Mouse (Mus musculus): ENCODE results near the gene 6820408C15Rik. TPM values are rescaled to one million over a fixed set of nuclear protein-coding genes. Genes with fewer than 3 reads are reported as not detected.
A peak's percentile ranks its signal among the peaks of the same experiment; 100 is the strongest.

6820408C15Rik gene
- polyA plus RNA-seq, 1 experiment, result 0.50 TPM

DNA sequence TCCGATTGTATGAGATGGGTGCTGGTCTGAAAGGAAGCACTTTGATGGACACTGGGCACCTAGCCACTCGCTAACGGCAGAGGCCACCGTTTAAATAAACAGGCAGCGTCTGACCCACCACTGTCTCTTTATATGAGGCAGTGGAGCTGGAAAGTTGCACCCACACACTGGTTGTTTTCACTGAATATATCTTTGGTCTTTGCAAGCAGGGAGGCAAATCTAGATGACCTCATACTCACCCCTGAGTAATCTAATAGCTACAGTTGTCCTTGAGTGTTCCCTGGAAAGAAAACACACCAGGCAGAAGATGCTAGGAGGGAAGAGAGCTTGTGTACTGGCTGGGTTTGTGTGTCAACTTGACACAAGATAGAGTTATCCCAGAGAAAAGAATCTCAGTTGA lies 32.1 kb downstream of the 6820408C15Rik start:
- H3K27ac ChIP-seq (ENCODE audit: control insufficient read depth, insufficient read depth, low read length), result no peak overlapping the region
- TF ChIP-seq POLR2A (IDR thresholded peaks at IDR 0.05; ENCODE audit: control insufficient read depth, extremely low read depth, insufficient read depth, low read length, poor library complexity) (no peak), CTCF (IDR thresholded peaks at IDR 0.05; ENCODE audit: borderline replicate concordance, control insufficient read depth, extremely low read depth, insufficient read depth, low read length, poor library complexity) (no peak)
- H3K4me1 ChIP-seq (replicated peaks; ENCODE audit: control insufficient read depth, insufficient read depth, low read length), result no peaks in the 10 kb centered on the region

DNA sequence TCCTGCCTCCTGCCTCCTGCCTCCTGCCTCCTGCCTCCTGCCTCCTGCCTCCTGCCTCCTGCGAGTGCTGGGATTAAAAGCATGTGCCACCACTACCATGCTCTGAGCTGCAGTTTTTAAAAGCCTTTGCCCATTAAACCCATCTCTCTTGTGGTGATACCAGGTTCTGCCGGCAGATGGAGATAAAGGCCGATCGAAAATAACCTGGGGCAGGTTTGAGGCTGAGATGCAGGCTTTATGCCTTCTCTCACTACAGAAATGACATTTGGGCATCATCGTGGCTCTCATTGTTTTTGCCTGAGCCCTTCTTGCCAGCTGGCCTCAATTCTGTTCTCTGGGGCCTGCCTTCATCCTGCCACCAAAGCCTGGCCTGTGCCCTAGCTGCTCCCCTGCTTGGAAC lies 34.9 kb downstream of the 6820408C15Rik start:
- Histone ChIP-seq H3K27me3 (ENCODE audit: control insufficient read depth, insufficient read depth, low read length) (no peaks in the 10 kb centered on the region), H3K4me1 (replicated peaks; ENCODE audit: control insufficient read depth, insufficient read depth, low read length) (no peaks in the 10 kb centered on the region), H3K27ac (ENCODE audit: control insufficient read depth, insufficient read depth, low read length) (no peak overlapping the region), H3K4me3 (ENCODE audit: control insufficient read depth, insufficient read depth, low read length) (no peak overlapping the region), H3K36me3 (ENCODE audit: control insufficient read depth, insufficient read depth, low read length) (no peaks in the 10 kb centered on the region)
- TF ChIP-seq POLR2A (IDR thresholded peaks at IDR 0.05; ENCODE audit: control insufficient read depth, extremely low read depth, insufficient read depth, low read length, poor library complexity), result no peak
- TF ChIP-seq CTCF (IDR thresholded peaks at IDR 0.05; ENCODE audit: borderline replicate concordance, control insufficient read depth, extremely low read depth, insufficient read depth, low read length, poor library complexity), result no peak
- peak; percentile 52 for DNase-seq
- 2% methylated on average over 5 of the region's 5 CpGs for WGBS

More for the DNA sequence above, 32.1 kb downstream of the 6820408C15Rik start:
- H3K27me3 ChIP-seq (ENCODE audit: control insufficient read depth, insufficient read depth, low read length), result no peaks in the 10 kb centered on the region
- WGBS, result 81% methylated on average over 5 of the region's 5 CpGs
- no peak overlapping the region for H3K4me3 ChIP-seq (ENCODE audit: control insufficient read depth, insufficient read depth, low read length)
- no peaks in the 10 kb centered on the region for H3K36me3 ChIP-seq (ENCODE audit: control insufficient read depth, insufficient read depth, low read length)
- DNase-seq, result no peak

DNA sequence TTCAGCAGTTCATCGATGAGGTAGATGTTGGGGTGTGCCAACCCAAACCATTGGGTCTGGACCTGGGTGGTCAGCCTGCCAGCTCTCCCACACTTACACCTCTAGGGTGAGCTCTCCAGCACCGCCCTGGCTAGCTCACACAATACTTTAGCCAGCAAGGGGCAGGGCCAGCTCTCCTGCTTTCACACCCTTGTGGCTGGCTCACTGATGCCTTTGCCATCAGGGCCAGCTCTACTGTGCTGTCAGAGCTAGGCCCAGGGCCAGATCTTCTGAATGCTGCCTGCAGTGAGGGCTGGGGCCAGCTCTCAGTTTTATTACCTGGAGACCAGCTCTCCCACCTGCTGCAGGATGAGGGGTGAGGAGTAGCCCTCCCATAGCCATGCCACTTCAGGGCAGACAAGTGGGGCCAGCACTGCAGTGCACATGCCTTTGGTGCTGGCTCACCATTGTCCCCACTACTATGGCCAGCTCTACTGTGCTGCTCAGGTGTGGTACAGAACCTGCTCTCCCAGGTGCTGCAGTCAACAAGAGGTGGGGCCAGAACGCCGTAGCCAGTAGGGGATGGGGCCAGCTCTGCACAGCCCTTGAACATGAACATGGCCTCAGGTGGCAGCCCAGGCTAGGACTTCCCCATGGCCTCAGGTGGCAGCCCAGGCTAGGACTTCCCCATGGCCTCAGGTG lies 36.9 kb downstream of the 6820408C15Rik start:
- H3K36me3 ChIP-seq (ENCODE audit: control insufficient read depth, insufficient read depth, low read length), result no peaks in the 10 kb centered on the region
- TF ChIP-seq POLR2A (IDR thresholded peaks at IDR 0.05; ENCODE audit: control insufficient read depth, extremely low read depth, insufficient read depth, low read length, poor library complexity) (no peak), CTCF (IDR thresholded peaks at IDR 0.05; ENCODE audit: borderline replicate concordance, control insufficient read depth, extremely low read depth, insufficient read depth, low read length, poor library complexity) (no peak)
- no peaks in the 10 kb centered on the region for H3K4me1 ChIP-seq (replicated peaks; ENCODE audit: control insufficient read depth, insufficient read depth, low read length)
- no peak overlapping the region for H3K4me3 ChIP-seq (ENCODE audit: control insufficient read depth, insufficient read depth, low read length)
- H3K27me3 ChIP-seq (ENCODE audit: control insufficient read depth, insufficient read depth, low read length), result no peaks in the 10 kb centered on the region
- 89% methylated on average over 4 of the region's 4 CpGs for WGBS
- no peak overlapping the region for H3K27ac ChIP-seq (ENCODE audit: control insufficient read depth, insufficient read depth, low read length)
- DNase-seq, result no peak

DNA sequence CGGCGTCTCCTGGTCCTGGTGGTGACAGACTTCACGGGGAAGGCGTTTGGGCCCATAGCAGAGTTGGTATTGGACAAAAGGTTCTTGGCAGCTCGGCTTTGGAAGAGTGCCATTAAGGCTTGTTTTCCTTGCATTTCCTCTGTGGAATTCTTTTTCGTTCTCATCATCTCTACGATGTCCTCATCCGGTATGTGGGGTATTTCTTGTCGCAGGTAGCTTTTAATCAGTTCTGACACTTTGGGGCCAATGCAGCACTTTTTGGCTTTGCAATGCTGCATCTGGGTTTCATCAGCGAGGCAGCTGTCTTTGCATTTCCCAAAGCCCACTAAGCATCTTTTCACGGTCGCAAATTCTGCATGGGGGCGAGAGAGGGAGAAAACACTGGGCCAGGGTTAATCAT lies 43.9 kb downstream of the 6820408C15Rik start:
- no peak for DNase-seq
- H3K27ac ChIP-seq (ENCODE audit: control insufficient read depth, insufficient read depth, low read length), result no peak overlapping the region
- TF ChIP-seq CTCF (IDR thresholded peaks at IDR 0.05; ENCODE audit: borderline replicate concordance, control insufficient read depth, extremely low read depth, insufficient read depth, low read length, poor library complexity) (no peak), POLR2A (IDR thresholded peaks at IDR 0.05; ENCODE audit: control insufficient read depth, extremely low read depth, insufficient read depth, low read length, poor library complexity) (no peak)
- no peaks in the 10 kb centered on the region for H3K27me3 ChIP-seq (ENCODE audit: control insufficient read depth, insufficient read depth, low read length)
- WGBS, result 83% methylated on average over 13 of the region's 13 CpGs
- H3K36me3 ChIP-seq (ENCODE audit: control insufficient read depth, insufficient read depth, low read length), result no peaks in the 10 kb centered on the region
- H3K4me3 ChIP-seq (ENCODE audit: control insufficient read depth, insufficient read depth, low read length), result no peak overlapping the region
- H3K4me1 ChIP-seq (replicated peaks; ENCODE audit: control insufficient read depth, insufficient read depth, low read length), result no peaks in the 10 kb centered on the region

DNA sequence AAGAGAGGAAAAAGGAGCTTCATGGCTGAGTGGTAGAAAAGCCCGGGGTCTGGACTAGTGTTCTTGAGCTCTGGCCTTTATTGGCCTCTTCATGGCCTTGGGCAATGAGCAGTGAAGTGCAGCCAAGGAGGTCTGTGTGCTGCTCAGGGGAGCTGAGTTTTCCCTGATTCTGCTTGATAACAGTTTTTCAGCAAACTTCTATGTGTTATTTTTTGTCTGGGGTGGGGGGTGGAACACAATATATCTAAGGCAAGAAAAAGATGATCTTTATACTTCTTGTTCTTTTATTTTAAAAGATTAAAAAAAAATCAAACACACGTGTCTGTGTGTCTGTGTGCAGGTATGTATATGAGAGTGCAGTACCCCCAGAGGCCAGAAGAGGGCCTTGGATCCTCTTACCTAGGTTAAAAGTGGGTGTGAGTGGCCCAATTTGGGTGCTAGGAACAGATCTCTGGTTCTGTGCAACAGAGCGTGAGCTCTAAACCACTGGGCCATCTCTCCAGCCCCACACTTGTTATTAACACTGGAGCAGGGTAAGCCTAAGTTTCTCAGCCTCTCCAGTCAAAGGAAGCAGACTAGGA lies 49.3 kb downstream of the 6820408C15Rik start, which contains the start of gene Defb23:
Defb23 (minus strand) TSS at position 51 of the 581 bp plus-strand sequence.
- no peaks in the 10 kb centered on the region for H3K4me1 ChIP-seq (replicated peaks; ENCODE audit: control insufficient read depth, insufficient read depth, low read length)
- no peaks in the 10 kb centered on the region; the same call in 1 of the 2 replicates for H3K27me3 ChIP-seq (ENCODE audit: control insufficient read depth, insufficient read depth, low read length)
- H3K36me3 ChIP-seq (ENCODE audit: control insufficient read depth, insufficient read depth, low read length), result no peaks in the 10 kb centered on the region
- no peak within 1 kb of the TSS for H3K27ac ChIP-seq (ENCODE audit: control insufficient read depth, insufficient read depth, low read length)
- 91% methylated on average over 3 of the region's 3 CpGs for WGBS
- no peak for DNase-seq
- TF ChIP-seq CTCF (IDR thresholded peaks at IDR 0.05; ENCODE audit: borderline replicate concordance, control insufficient read depth, extremely low read depth, insufficient read depth, low read length, poor library complexity) (no peak), POLR2A (IDR thresholded peaks at IDR 0.05; ENCODE audit: control insufficient read depth, extremely low read depth, insufficient read depth, low read length, poor library complexity) (no peak)
- H3K4me3 ChIP-seq (ENCODE audit: control insufficient read depth, insufficient read depth, low read length), result no peak within 1 kb of the TSS

DNA sequence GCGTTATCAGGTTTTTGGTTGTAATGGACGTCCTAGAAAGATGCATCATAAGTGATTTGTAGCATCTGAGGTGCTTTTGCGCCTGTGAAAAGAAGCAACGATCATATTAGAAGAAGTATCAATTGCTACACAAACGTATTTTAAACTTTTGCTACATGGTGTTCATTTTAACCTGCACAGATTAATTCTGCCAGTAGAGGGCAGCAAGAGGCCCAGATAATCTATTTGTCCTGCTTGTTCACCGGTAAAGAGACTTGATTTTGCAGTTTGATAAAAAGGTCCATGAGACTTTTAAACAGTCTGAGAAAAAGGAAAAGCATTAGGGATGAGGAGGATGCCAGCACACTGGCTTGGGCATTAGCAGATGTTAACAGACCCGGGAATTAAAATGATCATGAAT lies 55.6 kb downstream of the 6820408C15Rik start:
- H3K4me1 ChIP-seq (replicated peaks; ENCODE audit: control insufficient read depth, insufficient read depth, low read length), result no peaks in the 10 kb centered on the region
- no peak for TF ChIP-seq CTCF (IDR thresholded peaks at IDR 0.05; ENCODE audit: borderline replicate concordance, control insufficient read depth, extremely low read depth, insufficient read depth, low read length, poor library complexity)
- TF ChIP-seq POLR2A (IDR thresholded peaks at IDR 0.05; ENCODE audit: control insufficient read depth, extremely low read depth, insufficient read depth, low read length, poor library complexity), result no peak
- H3K4me3 ChIP-seq (ENCODE audit: control insufficient read depth, insufficient read depth, low read length), result no peak overlapping the region
- no peaks in the 10 kb centered on the region; the same call in 1 of the 2 replicates for H3K27me3 ChIP-seq (ENCODE audit: control insufficient read depth, insufficient read depth, low read length)
- DNase-seq, result peak; percentile 30
- H3K36me3 ChIP-seq (ENCODE audit: control insufficient read depth, insufficient read depth, low read length), result no peaks in the 10 kb centered on the region
- H3K27ac ChIP-seq (ENCODE audit: control insufficient read depth, insufficient read depth, low read length), result no peak overlapping the region
- 24% methylated on average over 7 of the region's 7 CpGs for WGBS

All from thymus, adult 2 months (tissue).